8 mouse cellular contexts compared by ENCODE assay signal in the genomic region with DNA sequence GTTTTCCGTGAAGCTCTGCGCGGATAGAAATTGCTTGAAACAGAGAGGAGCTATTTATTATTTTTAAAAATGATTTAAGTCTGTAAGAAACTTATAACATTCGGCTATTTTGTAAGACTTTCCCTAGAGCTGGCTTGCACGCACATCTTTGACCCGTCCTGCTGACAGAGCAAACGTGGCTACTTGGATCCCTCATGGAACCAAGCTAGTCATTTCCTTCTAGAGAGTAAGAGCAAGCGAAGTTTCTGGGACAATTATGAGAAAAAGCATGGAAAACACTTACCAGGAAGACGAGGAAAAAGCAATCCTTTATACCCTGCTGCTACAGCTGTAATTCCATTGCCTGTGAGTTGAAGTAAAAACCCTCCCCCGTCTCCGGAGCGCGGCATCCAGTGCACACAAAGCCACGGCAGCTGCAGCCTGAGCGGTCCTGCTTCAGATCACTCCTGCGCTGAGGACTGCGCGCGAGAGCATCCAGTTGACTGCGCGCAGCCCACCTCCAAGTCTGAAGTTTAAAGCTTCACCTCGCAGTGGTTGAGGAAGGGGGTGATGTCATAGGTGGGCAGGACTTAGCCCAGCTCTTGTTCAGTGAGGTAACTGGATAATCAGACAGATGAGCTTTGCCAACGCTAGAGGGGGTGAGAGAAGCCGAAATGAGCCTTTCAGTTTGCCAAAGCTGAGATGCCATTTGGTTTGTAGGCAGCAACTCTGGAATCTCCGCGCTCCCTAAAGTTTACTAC. TPM values are rescaled to one million over a fixed set of nuclear protein-coding genes. Genes with fewer than 3 reads are reported as not detected.
A peak's percentile ranks its signal among the peaks of the same experiment; 100 is the strongest.
DNase-seq lines count a peak whose midpoint lies in the region; ATAC-seq and TF ChIP-seq lines count a peak whose summit lies in the region.

Gene Flrt3, minus strand, starts transcription at position 507 of the 740 bp plus-strand sequence.

- ATAC-seq in forebrain, postnatal 0 days: peak; percentile 96
- ATAC-seq in liver, postnatal 0 days: peak; percentile 94
- peak; percentile 98 for ATAC-seq in neural tube, embryonic 15.5 days (ENCODE audit: low FRiP score)

- peak; percentile 91 for TF ChIP-seq CTCF in forebrain, postnatal 0 days (IDR thresholded peaks at IDR 0.05; ENCODE audit: low read depth)
- TF ChIP-seq CTCF in liver, postnatal 0 days (IDR thresholded peaks at IDR 0.05; ENCODE audit: low read depth): peak; percentile 81

- intact Hi-C loops in heart, postnatal 36 days (cut with DNase I): no loop called here

- H3K9ac ChIP-seq in forebrain, postnatal 0 days: peak within 1 kb of the TSS; percentile 74
- H3K9ac ChIP-seq in liver, postnatal 0 days (replicated peaks): peak within 1 kb of the TSS; percentile 55
- peak within 1 kb of the TSS; percentile 76 for H3K9ac ChIP-seq in neural tube, embryonic 15.5 days (replicated peaks)

- no peak for TF ChIP-seq EP300 in liver, postnatal 0 days (IDR thresholded peaks at IDR 0.05; ENCODE audit: low read depth)

- H3K36me3 ChIP-seq in forebrain, postnatal 0 days (ENCODE audit: insufficient read depth): no peaks in the 10 kb centered on the region
- H3K36me3 ChIP-seq in liver, postnatal 0 days (replicated peaks; ENCODE audit: insufficient read depth, low read length): no peaks in the 10 kb centered on the region
- H3K36me3 ChIP-seq in neural tube, embryonic 15.5 days: no peaks in the 10 kb centered on the region

- H3K4me1 ChIP-seq in forebrain, postnatal 0 days (ENCODE audit: insufficient read depth): peaks cover 8% of the 10 kb centered on the region; the same call in 1 of the 2 replicates
- H3K4me1 ChIP-seq in liver, postnatal 0 days (ENCODE audit: insufficient read depth): peaks cover 3% of the 10 kb centered on the region; the same call in 1 of the 2 replicates
- peaks cover 13% of the 10 kb centered on the region for H3K4me1 ChIP-seq in neural tube, embryonic 15.5 days

- H3K27me3 ChIP-seq in forebrain, postnatal 0 days (ENCODE audit: insufficient read depth, low read length): no peaks in the 10 kb centered on the region
- no peaks in the 10 kb centered on the region for H3K27me3 ChIP-seq in liver, postnatal 0 days (ENCODE audit: insufficient read depth, low read length)
- no peaks in the 10 kb centered on the region for H3K27me3 ChIP-seq in neural tube, embryonic 15.5 days (replicated peaks)

- WGBS in forebrain, postnatal 0 days: under 1% methylated on average over 26 of the region's 26 CpGs
- under 1% methylated on average over 26 of the region's 26 CpGs for WGBS in liver, postnatal 0 days (ENCODE audit: insufficient replicate concordance)
- WGBS in neural tube, embryonic 15.5 days: under 1% methylated on average over 26 of the region's 26 CpGs

- H3K4me2 ChIP-seq in forebrain, postnatal 0 days (ENCODE audit: low read depth): peak within 1 kb of the TSS; percentile 61
- peak within 1 kb of the TSS; percentile 81 for H3K4me2 ChIP-seq in liver, postnatal 0 days (ENCODE audit: low read depth, low read length)
- peak within 1 kb of the TSS; percentile 64 for H3K4me2 ChIP-seq in neural tube, embryonic 15.5 days

- peak within 1 kb of the TSS; percentile 86 for H3K27ac ChIP-seq in forebrain, postnatal 0 days (ENCODE audit: low read depth, low read length)
- H3K27ac ChIP-seq in liver, postnatal 0 days (ENCODE audit: low read depth): no peak within 1 kb of the TSS
- peak within 1 kb of the TSS; percentile 86 for H3K27ac ChIP-seq in neural tube, embryonic 15.5 days (replicated peaks)

- peak; percentile 81 for DNase-seq in MN1 (ENCODE audit: low spot score)
- DNase-seq in cerebellum, adult 18-20 months: peak; percentile 90 to 97
- DNase-seq in forebrain, postnatal 0 days: peak; percentile 95
- DNase-seq in heart, postnatal 36 days: peak; percentile 55 to 59
- DNase-seq in layer of hippocampus, adult 18-20 months (ENCODE audit: low spot score in 2 of 2): peak; percentile 91 to 98
- peak; percentile 77 for DNase-seq in liver, postnatal 0 days
- peak; percentile 48 for DNase-seq in thymus, postnatal 25 days

- peak within 1 kb of the TSS; percentile 61 for H3K4me3 ChIP-seq in forebrain, postnatal 0 days (ENCODE audit: low read depth, low read length)
- H3K4me3 ChIP-seq in liver, postnatal 0 days (ENCODE audit: low read depth, low read length): peak within 1 kb of the TSS; percentile 51
- H3K4me3 ChIP-seq in neural tube, embryonic 15.5 days (replicated peaks): peak within 1 kb of the TSS; percentile 68

- no peaks in the 10 kb centered on the region for H3K9me3 ChIP-seq in forebrain, postnatal 0 days (ENCODE audit: low read length)
- H3K9me3 ChIP-seq in liver, postnatal 0 days (ENCODE audit: low read length): no peaks in the 10 kb centered on the region
- H3K9me3 ChIP-seq in neural tube, embryonic 15.5 days (replicated peaks): no peaks in the 10 kb centered on the region

RNA-seq across cellular contexts. Expression of gene Flrt3, which starts in this region (rescaled TPM):
- total RNA-seq in forebrain, postnatal 0 days (2014; rRNA removed): 38.9 and 43.7 TPM in 2 replicates
- polyA plus RNA-seq in forebrain, postnatal 0 days (2015; fragmentation: Nextera tagmentation; extraction: Ambion mirVana): 38.4 and 38.6 TPM in 2 replicates
- under 1 TPM; 0.27 to 0.47 TPM for total RNA-seq in heart, postnatal 36 days (2021)
- 10 to 100 TPM; 33.9 to 34.5 TPM for total RNA-seq in layer of hippocampus, adult 18-20 months (2021)
- 0.86 and 1.1 TPM in 2 replicates for polyA plus RNA-seq in liver, postnatal 0 days (2015; fragmentation: Nextera tagmentation; extraction: Ambion mirVana)
- polyA plus RNA-seq in neural tube, embryonic 15.5 days (2015; fragmentation: Nextera tagmentation; extraction: Ambion mirVana): 34.5 and 38.4 TPM in 2 replicates

Comparison
In these comparisons a context has a peak if more than half of its experiments do, and no peak if none do; other contexts are left out.
1. RNA of gene Flrt3 (total RNA-seq): 38.9 to 43.7 TPM in forebrain, postnatal 0 days and 33.9 to 34.5 TPM in layer of hippocampus, adult 18-20 months; 0.27 to 0.47 TPM in heart, postnatal 36 days; every median in the first group is over 10 times any median in the second.
2. RNA of gene Flrt3 (polyA plus RNA-seq): 34.5 to 38.4 TPM in neural tube, embryonic 15.5 days and 38.4 to 38.6 TPM in forebrain, postnatal 0 days; 0.86 to 1.1 TPM in liver, postnatal 0 days; every median in the first group is over 10 times any median in the second.
3. Peak in DNase-seq in heart, postnatal 36 days; RNA of the gene not detected or under 1 TPM.
4. Peak in every context shown above with its lines, with median percentiles within 50 percentile points of each other: DNase-seq, ATAC-seq, H3K4me2 ChIP-seq, H3K4me3 ChIP-seq and H3K9ac ChIP-seq.